Mouse (Mus musculus) liver, embryonic 14.5 days (tissue): ENCODE results near the gene Slc17a1. TPM values are rescaled to one million over a fixed set of nuclear protein-coding genes. Genes with fewer than 3 reads are reported as not detected.

Source experiments
- ATAC-seq: fragments of 200-750 bp; cut with Nextera tagmentation; 2 replicates; pipeline ENCODE4 v1.8.0; 2017; ENCODE audit warnings: moderate number of reproducible peaks, mild to moderate bottlenecking, moderate library complexity; ENCODE audit not compliant: insufficient read depth
- DNase-seq, 3 experiments: peaks; one replicate each; pipeline ENCODE4 v3.0.0-alpha.2; 2012 to 2013; ENCODE audit warnings: low read depth in 3 of 3, low spot score in 3 of 3
- H3K27ac ChIP-seq: fragments of 300-500 bp; sonication (generic); 2 replicates; pipeline ENCODE4 v1.5.1; 2014; ENCODE audit warnings: moderate library complexity, mild to moderate bottlenecking, control low read depth, inconsistent platforms
- H3K27me3 ChIP-seq: fragments of 300-500 bp; sonication (generic); 2 replicates; pipeline ENCODE4 v1.6.1; 2014; ENCODE audit warnings: mild to moderate bottlenecking, low read length, moderate library complexity; ENCODE audit not compliant: control insufficient read depth, insufficient read depth
- H3K36me3 ChIP-seq: fragments of 300-500 bp; sonication (generic); replicated peaks from 2 replicates; pipeline ENCODE4 v1.6.1; 2014; ENCODE audit warnings: low read depth; ENCODE audit not compliant: control insufficient read depth, insufficient read depth
- H3K4me1 ChIP-seq, 2 experiments: fragments of 200-500 bp in 1 of 2; fragments of 300-500 bp in 1 of 2; sonication (generic) in 1 of 2; replicated peaks; 2 replicates each; pipeline ENCODE4 v1.6.1; 2012 to 2014; ENCODE audit warnings: antibody characterized with exemption in 1 of 2, inconsistent platforms in 1 of 2, low read length in 1 of 2; ENCODE audit not compliant: control insufficient read depth in 2 of 2, insufficient read depth in 2 of 2
- H3K4me2 ChIP-seq: fragments of 300-500 bp; sonication (generic); 2 replicates; pipeline ENCODE4 v1.6.1; 2014; ENCODE audit warnings: low read depth, mild to moderate bottlenecking, control low read depth, moderate library complexity
- H3K4me3 ChIP-seq, 2 experiments: fragments of 200-500 bp in 1 of 2; fragments of 300-500 bp in 1 of 2; sonication (generic) in 1 of 2; 2 replicates each; pipeline ENCODE4 v1.5.1; 2012 to 2014; ENCODE audit warnings: low read depth in 2 of 2, low read length in 2 of 2, mild to moderate bottlenecking in 2 of 2, control low read depth in 1 of 2, inconsistent platforms in 1 of 2, moderate library complexity in 1 of 2; ENCODE audit not compliant: insufficient read depth in 1 of 2
- H3K9ac ChIP-seq: fragments of 300-500 bp; sonication (generic); replicated peaks from 2 replicates; pipeline ENCODE4 v1.6.1; 2014; ENCODE audit warnings: mild to moderate bottlenecking, control low read depth, moderate library complexity
- H3K9me3 ChIP-seq: fragments of 300-500 bp; sonication (generic); 2 replicates; pipeline ENCODE4 v1.6.1; 2016; ENCODE audit warnings: low read length, mixed read lengths; ENCODE audit not compliant: control insufficient read depth
- CTCF ChIP-seq: IDR thresholded peaks from 2 replicates; pipeline ENCODE4 v1.5.1; 2016; ENCODE audit warnings: antibody characterized with exemption, low read depth, control low read depth
- EP300 ChIP-seq: IDR thresholded peaks from 2 replicates; pipeline ENCODE4 v1.6.1; 2016; ENCODE audit warnings: antibody characterized with exemption, low read depth
- WGBS: fragments of 180-500 bp; shearing (Covaris S2); extraction: QIAGEN DNeasy Blood & Tissue Kit; methylation state at CpG from one replicate; pipeline ENCODE4 v1.1.7; 2014; ENCODE audit not compliant: insufficient replicate concordance; 5-methylcytosine and 5-hydroxymethylcytosine counted together
- polyA plus RNA-seq, 2 experiments: library from polyadenylated mRNA; depleted of rRNA in 1 of 2; stranded (reverse) in 1 of 2; unstranded in 1 of 2; fragments of >200 nt; fragmentation: Nextera tagmentation in 1 of 2; extraction: Ambion mirVana in 1 of 2; gene quantifications; 2 replicates each; pipeline versions ENCODE4 v1.2.1 to v1.2.3; 2012 to 2014

The Slc17a1 gene
- polyA plus RNA-seq, 2 experiments: 0.08 to 0.12 TPM

DNA sequence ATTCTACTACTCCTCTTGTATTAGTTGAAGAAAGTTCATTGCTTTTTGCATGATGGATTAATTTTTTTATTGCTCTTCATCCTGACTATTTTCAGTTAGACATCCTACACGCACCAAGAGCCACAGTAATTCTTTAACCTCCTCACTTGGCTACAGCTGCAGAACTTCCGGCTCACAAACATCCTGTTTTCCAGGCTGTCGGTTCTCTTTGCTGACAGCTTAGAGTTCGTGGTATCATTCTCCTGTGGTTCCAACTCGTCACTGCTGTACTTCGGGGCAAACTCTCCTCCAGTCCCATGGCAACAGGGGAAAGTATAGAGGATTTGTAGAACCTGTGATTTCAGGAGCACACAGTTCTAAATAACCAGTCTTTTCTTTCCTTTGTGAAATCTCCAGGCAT lies 30.7 kb downstream of the Slc17a1 start:
- Histone ChIP-seq H3K4me1 (no peaks in the 10 kb centered on the region; a peak in 2 of 4 replicates), H3K27ac (no peak overlapping the region), H3K36me3 (no peaks in the 10 kb centered on the region), H3K4me2 (no peak overlapping the region), H3K9ac (no peak overlapping the region), H3K4me3 (no peak overlapping the region), H3K27me3 (no peaks in the 10 kb centered on the region), H3K9me3 (no peaks in the 10 kb centered on the region)
- TF ChIP-seq EP300: no peak
- TF ChIP-seq CTCF: no peak
- 18% methylated on average over 6 of the region's 6 CpGs for WGBS
- DNase-seq (no peak), ATAC-seq (no peak)

DNA sequence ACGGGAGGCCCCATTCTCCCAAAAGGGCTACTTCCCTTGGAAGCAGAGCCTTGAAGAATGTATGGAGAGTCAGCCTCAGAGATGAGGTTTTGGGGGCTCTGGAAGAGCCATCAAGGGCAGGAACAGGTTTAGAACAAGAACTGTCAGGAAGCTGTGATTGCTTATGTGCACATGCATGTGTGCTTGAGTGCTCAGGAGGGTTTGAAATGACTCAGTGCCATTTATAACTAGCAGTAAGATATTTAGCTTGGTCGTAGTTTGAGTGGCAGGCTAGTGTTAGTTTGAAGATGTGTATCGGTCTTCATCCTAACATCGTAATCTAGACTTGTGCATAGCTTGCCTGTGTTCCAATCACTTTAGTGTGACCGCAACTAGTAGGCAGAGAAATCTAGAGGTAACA lies 39.4 kb downstream of the Slc17a1 start:
- Histone ChIP-seq H3K9me3 (no peaks in the 10 kb centered on the region), H3K27ac (no peak overlapping the region), H3K4me1 (0 out of 4 replicates have a peak, but pooled peaks cover 0 to 6% of the 10 kb centered on the region in 2 experiments), H3K4me3 (no peak overlapping the region), H3K27me3 (no peaks in the 10 kb centered on the region), H3K9ac (no peak overlapping the region), H3K4me2 (no peak overlapping the region), H3K36me3 (no peaks in the 10 kb centered on the region)
- WGBS: 71% methylated on average over 5 of the region's 5 CpGs
- TF ChIP-seq EP300 (no peak), CTCF (no peak)
- no peak for ATAC-seq
- DNase-seq: no peak

DNA sequence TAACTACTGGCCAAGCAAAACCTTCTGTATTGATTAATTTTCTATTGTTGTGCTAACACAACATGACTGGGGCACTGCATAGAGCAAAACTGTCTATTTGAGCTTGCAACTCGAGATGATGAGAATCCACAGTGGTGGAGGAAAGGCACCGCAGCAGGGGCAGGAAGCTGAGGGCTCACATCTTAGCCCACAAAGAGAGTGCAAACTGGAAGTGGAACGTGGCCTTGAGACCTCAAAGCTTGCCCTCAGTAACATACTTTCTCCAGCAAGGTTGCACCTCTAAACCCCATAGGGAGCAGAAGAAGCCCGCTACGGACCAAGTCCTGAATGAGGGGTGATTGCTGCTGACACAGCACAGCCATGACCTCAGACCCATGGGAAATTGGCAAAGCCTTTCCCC lies 42.6 kb downstream of the Slc17a1 start:
- peaks cover 11 to 24% of the 10 kb centered on the region in 2 experiments; a peak in 2 of 4 replicates for H3K4me1 ChIP-seq
- no peak overlapping the region for H3K4me3 ChIP-seq
- DNase-seq (no peak), ATAC-seq (no peak)
- no peak for TF ChIP-seq CTCF
- no peak for TF ChIP-seq EP300
- no peaks in the 10 kb centered on the region for H3K36me3 ChIP-seq
- H3K4me2 ChIP-seq: no peak overlapping the region
- no peak overlapping the region for H3K27ac ChIP-seq
- H3K27me3 ChIP-seq: no peaks in the 10 kb centered on the region
- 29% methylated on average over 5 of the region's 5 CpGs for WGBS
- no peak overlapping the region for H3K9ac ChIP-seq
- no peaks in the 10 kb centered on the region for H3K9me3 ChIP-seq

DNA sequence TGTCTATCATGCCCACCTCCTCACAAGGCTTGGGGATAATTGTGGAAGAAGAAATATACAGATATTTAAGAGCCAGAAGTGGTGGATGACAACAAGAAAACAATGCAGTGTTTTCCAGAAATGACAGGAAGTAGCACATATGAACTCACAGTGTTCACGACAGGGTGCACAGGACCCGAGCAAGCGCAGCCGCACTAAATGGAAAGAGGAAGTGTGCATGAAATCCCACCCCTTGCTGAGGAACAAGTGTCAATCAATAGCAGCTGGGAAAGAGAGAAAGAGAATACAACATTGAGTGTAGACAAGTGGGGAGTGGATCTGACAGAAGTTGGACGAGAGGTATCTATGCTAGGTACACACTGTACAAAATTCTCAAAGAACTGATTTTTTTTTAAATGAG lies 43.8 kb downstream of the Slc17a1 start:
- Histone ChIP-seq H3K36me3 (no peaks in the 10 kb centered on the region), H3K4me3 (no peak overlapping the region), H3K9me3 (no peaks in the 10 kb centered on the region), H3K4me1 (peaks cover 11 to 31% of the 10 kb centered on the region in 2 experiments; a peak in 2 of 4 replicates), H3K27me3 (no peaks in the 10 kb centered on the region), H3K27ac (no peak overlapping the region), H3K4me2 (no peak overlapping the region), H3K9ac (no peak overlapping the region)
- ATAC-seq (no peak), DNase-seq (peak in 1 of 3 experiments; percentile 11)
- TF ChIP-seq EP300 (no peak), CTCF (no peak)
- WGBS: 18% methylated on average over 5 of the region's 5 CpGs

DNA sequence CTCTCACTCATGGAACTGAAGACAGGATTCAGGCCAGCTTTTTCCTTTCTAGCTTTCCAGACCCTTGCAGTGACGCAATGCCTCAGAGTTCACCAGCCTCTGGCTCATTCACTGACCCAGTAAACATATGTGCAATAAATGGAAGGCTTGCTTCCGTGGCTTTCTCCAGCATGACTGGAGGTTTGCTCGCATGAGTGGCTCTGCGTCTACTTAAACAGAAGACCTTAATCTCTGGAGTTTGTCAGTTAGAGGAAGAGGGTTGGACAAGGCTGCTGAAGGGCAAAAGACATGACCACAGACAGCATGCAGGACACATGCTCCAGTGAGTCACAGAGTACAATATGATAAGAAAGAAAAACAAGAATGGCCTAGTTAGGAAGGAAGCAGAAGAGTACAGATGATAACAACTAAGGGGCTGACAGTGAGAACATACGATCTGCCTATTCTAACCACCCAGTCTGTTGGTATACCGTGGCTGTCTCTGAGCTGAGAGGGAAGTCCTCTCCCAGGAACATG lies 46.3 kb downstream of the Slc17a1 start:
- H3K27me3 ChIP-seq: no peaks in the 10 kb centered on the region
- no peaks in the 10 kb centered on the region for H3K36me3 ChIP-seq
- H3K27ac ChIP-seq: peak overlapping the region; percentile 14; the same call in 1 of the 2 replicates
- 4% methylated on average over 6 of the region's 6 CpGs for WGBS
- peak; percentile 77 for ATAC-seq
- H3K4me3 ChIP-seq: no peak overlapping the region
- no peaks in the 10 kb centered on the region for H3K9me3 ChIP-seq
- H3K9ac ChIP-seq: no peak overlapping the region; the same call in 1 of the 2 replicates
- TF ChIP-seq EP300 (peak; percentile 66), CTCF (no peak)
- H3K4me2 ChIP-seq: no peak overlapping the region
- peaks cover 11 to 34% of the 10 kb centered on the region in 2 experiments; a peak in 2 of 4 replicates for H3K4me1 ChIP-seq
- DNase-seq: peak in 2 of 3 experiments; percentile 23 to 32
